Mouse (Mus musculus) lung, postnatal 0 days (tissue): ENCODE data around the gene Clip4. TPM values are rescaled to one million over a fixed set of nuclear protein-coding genes. Genes with fewer than 3 reads are reported as not detected.
A peak's percentile ranks its signal among the peaks of the same experiment; 100 is the strongest.

Source experiments
- ATAC-seq: fragments of 200-750 bp; cut with Nextera tagmentation; 2 replicates; pipeline ENCODE4 v1.8.0; 2017; ENCODE audit warnings: moderate library complexity
- DNase-seq: peaks from one replicate; pipeline ENCODE4 v3.0.0-alpha.2; 2016; ENCODE audit warnings: low spot score
- H3K27ac ChIP-seq: fragments of 300-500 bp; sonication (generic); 2 replicates; pipeline ENCODE4 v1.5.1; 2014; ENCODE audit warnings: antibody characterized with exemption, mild to moderate bottlenecking, low read length, mixed read lengths
- H3K27me3 ChIP-seq: fragments of 300-500 bp; sonication (generic); replicated peaks from 2 replicates; pipeline ENCODE4 v1.6.1; 2014; ENCODE audit warnings: low read length, mixed read lengths; ENCODE audit not compliant: insufficient read depth
- H3K36me3 ChIP-seq: fragments of 300-500 bp; sonication (generic); 2 replicates; pipeline ENCODE4 v1.6.1; 2014; ENCODE audit warnings: low read length, mixed read lengths; ENCODE audit not compliant: insufficient read depth
- H3K4me1 ChIP-seq: fragments of 300-500 bp; sonication (generic); 2 replicates; pipeline ENCODE4 v1.6.1; 2014; ENCODE audit warnings: antibody characterized with exemption, low read depth, low read length, mixed read lengths; ENCODE audit not compliant: insufficient read depth
- H3K4me2 ChIP-seq: fragments of 300-500 bp; sonication (generic); replicated peaks from 2 replicates; pipeline ENCODE4 v1.6.1; 2014; ENCODE audit warnings: low read depth, mild to moderate bottlenecking, low read length, moderate library complexity, mixed read lengths
- H3K4me3 ChIP-seq: fragments of 300-500 bp; sonication (generic); 2 replicates; pipeline ENCODE4 v1.5.1; 2014; ENCODE audit warnings: low read depth, low read length
- H3K9ac ChIP-seq: fragments of 300-500 bp; sonication (generic); replicated peaks from 2 replicates; pipeline ENCODE4 v1.6.1; 2014; ENCODE audit warnings: low read depth, mild to moderate bottlenecking
- H3K9me3 ChIP-seq: fragments of 300-500 bp; sonication (generic); 2 replicates; pipeline ENCODE4 v1.6.1; 2016; ENCODE audit warnings: low read length, mixed read lengths
- CTCF ChIP-seq: IDR thresholded peaks from 2 replicates; pipeline ENCODE4 v1.5.1; 2016; ENCODE audit warnings: antibody characterized with exemption, mild to moderate bottlenecking
- EP300 ChIP-seq: IDR thresholded peaks from 2 replicates; pipeline ENCODE4 v1.6.1; 2016; ENCODE audit warnings: antibody characterized with exemption, mild to moderate bottlenecking, control low read depth
- WGBS: fragments of 180-500 bp; shearing (Covaris S2); extraction: QIAGEN DNeasy Blood & Tissue Kit; methylation state at CpG from one replicate; pipeline ENCODE4 v1.1.7; 2014; 5-methylcytosine and 5-hydroxymethylcytosine counted together
- polyA plus RNA-seq: library from polyadenylated mRNA; unstranded; fragments of >200 nt; fragmentation: Nextera tagmentation; extraction: Ambion mirVana; gene quantifications from 2 replicates; pipeline ENCODE4 v1.2.1, GENCODE M21; 2015

Clip4 gene
- polyA plus RNA-seq, 1 experiment from 2014 or later, result 25.8 TPM

- 73% methylated on average over 2 of the region's 2 CpGs for WGBS
- H3K4me2 ChIP-seq, result no peak overlapping the region
- H3K27ac ChIP-seq, result no peak overlapping the region
- no peaks in the 10 kb centered on the region for H3K36me3 ChIP-seq
- DNase-seq (no peak), ATAC-seq (no peak)
- TF ChIP-seq EP300, result no peak
- no peak for TF ChIP-seq CTCF
- no peaks in the 10 kb centered on the region for H3K4me1 ChIP-seq
- H3K9me3 ChIP-seq, result no peaks in the 10 kb centered on the region
- H3K27me3 ChIP-seq, result 0 out of 2 replicates have a peak, but pooled peaks cover 5% of the 10 kb centered on the region
- no peak overlapping the region for H3K9ac ChIP-seq
- no peak overlapping the region for H3K4me3 ChIP-seq
These were observed 99.6 kb downstream of the Clip4 start for GRCm38 (mm10) chr17:71867892-71868291.

DNA sequence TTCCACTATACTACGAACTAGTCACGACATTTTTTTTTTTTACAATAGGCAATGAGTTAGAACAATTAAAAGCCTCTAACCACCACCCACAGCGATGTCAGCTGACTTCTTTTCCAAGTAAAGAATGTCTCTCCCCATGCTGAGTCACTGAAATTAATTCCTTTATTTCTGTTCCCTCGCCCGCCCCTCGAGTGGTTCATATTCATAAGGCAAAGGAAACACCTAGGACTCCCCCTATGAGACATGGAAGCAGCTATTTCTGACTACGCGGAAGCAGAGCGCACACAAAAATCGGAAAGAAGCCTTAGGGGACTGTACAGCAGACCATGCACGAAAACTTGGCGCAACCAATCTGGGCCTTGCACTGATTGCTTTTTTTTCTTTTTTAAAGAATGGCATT, 100.6 kb downstream of the Clip4 start:
- H3K27me3 ChIP-seq, result 0 out of 2 replicates have a peak, but pooled peaks cover 5% of the 10 kb centered on the region
- no peak overlapping the region for H3K4me3 ChIP-seq
- no peak overlapping the region for H3K4me2 ChIP-seq
- H3K36me3 ChIP-seq, result no peaks in the 10 kb centered on the region
- no peaks in the 10 kb centered on the region for H3K4me1 ChIP-seq
- no peak overlapping the region for H3K9ac ChIP-seq
- ATAC-seq, result no peak
- no peak for DNase-seq
- 93% methylated on average over 12 of the region's 12 CpGs for WGBS
- TF ChIP-seq CTCF, result no peak
- no peaks in the 10 kb centered on the region for H3K9me3 ChIP-seq
- H3K27ac ChIP-seq, result no peak overlapping the region

DNA sequence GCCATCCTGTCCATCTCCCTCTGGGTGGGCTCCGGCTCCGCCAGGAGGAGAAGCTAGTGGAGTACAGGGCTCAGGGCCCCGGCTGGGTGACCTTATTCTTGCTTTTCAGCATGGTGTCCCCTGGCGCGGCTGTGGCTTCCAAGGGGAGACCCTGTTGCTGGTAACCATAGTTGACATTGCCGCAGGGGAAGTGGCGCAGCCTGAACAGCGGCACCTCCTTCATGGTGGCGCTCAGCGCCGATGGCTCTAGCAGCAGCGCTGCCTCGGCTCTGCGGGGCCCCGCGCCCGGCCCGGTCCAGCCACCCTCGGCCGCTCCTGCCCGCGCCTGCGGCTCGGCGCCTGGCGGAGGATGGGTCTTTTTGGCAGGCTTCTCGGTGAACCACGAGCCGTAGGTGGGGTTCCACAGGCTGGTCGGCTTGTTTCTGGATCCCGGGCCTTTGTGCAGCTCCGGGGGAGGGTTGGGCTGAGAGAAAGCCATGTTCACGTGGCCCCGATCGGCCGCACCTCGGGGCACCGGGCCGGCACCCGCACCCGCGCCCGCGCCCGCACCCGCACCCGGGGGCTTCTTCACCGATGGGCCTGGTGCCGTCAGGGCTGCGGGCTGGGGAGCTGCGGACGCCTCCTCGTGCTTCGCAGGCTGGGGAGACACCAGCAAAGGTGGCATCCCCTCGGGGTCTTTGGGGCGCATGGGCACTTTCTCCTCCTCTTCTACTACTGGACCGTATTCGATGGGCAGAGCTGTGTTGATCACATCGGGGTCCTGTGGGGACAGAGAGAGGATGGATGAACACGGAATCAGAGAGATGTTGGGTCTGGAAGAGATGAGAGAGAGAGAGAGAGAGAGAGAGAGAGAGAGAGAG, 101.3 kb downstream of the Clip4 start:
- Histone ChIP-seq H3K36me3 (no peaks in the 10 kb centered on the region), H3K9me3 (no peaks in the 10 kb centered on the region), H3K9ac (no peak overlapping the region), H3K4me3 (peak overlapping the region; percentile 38), H3K27ac (no peak overlapping the region), H3K4me2 (peak overlapping the region; percentile 75), H3K27me3 (0 out of 2 replicates have a peak, but pooled peaks cover 5% of the 10 kb centered on the region), H3K4me1 (no peaks in the 10 kb centered on the region)
- DNase-seq (peak; percentile 10), ATAC-seq (peak; percentile 33; the same call in 1 of the 2 replicates)
- WGBS, result 6% methylated on average over 59 of the region's 60 CpGs
- no peak for TF ChIP-seq EP300
- TF ChIP-seq CTCF, result no peak

GRCm38 (mm10) chr17:71870232-71870621, 102.0 kb downstream of the Clip4 start:
- Histone ChIP-seq H3K4me3 (no peak overlapping the region), H3K9ac (no peak overlapping the region), H3K36me3 (no peaks in the 10 kb centered on the region), H3K4me1 (no peaks in the 10 kb centered on the region), H3K9me3 (no peaks in the 10 kb centered on the region), H3K27ac (no peak overlapping the region), H3K27me3 (0 out of 2 replicates have a peak, but pooled peaks cover 5% of the 10 kb centered on the region), H3K4me2 (no peak overlapping the region)
- TF ChIP-seq EP300 (no peak), CTCF (no peak)
- ATAC-seq, result no peak
- DNase-seq, result no peak
- WGBS, result 86% methylated on average over 8 of the region's 8 CpGs

GRCm38 (mm10) chr17:71870641-71871040, 102.4 kb downstream of the Clip4 start:
- H3K4me3 ChIP-seq, result no peak overlapping the region
- 78% methylated on average over 1 of the region's 1 CpGs for WGBS
- no peak for DNase-seq

DNA sequence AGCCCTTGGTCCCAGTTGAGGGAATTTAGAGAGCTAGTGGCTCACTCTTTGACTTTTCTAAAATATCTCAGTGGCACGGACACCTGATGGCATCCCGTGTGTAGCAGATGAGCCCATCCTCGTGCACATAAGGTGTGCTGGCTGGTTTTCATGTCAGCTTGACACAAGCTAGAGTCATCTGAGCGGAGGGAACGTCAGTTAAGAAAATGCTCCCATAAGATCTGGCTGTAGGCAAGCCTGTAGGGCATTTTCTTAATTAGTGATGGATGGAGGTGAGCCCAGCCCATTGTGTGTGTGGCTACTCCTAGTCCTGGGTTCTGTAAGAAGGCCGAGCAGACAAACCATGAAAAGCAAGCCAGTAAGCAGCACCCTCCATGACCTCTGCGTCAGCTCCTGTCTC, 103.7 kb downstream of the Clip4 start:
- H3K9ac ChIP-seq, result no peak overlapping the region

More at GRCm38 (mm10) chr17:71870641-71871040, 102.4 kb downstream of the Clip4 start:
- Histone ChIP-seq H3K9me3 (no peaks in the 10 kb centered on the region), H3K27ac (no peak overlapping the region), H3K4me1 (no peaks in the 10 kb centered on the region), H3K36me3 (no peaks in the 10 kb centered on the region), H3K9ac (no peak overlapping the region), H3K4me2 (no peak overlapping the region), H3K27me3 (0 out of 2 replicates have a peak, but pooled peaks cover 5% of the 10 kb centered on the region)
- TF ChIP-seq EP300, result no peak
- TF ChIP-seq CTCF, result no peak
- no peak for ATAC-seq

More for the DNA sequence above, 103.7 kb downstream of the Clip4 start:
- no peak overlapping the region for H3K27ac ChIP-seq
- H3K36me3 ChIP-seq, result no peaks in the 10 kb centered on the region
- TF ChIP-seq EP300 (no peak), CTCF (no peak)
- ATAC-seq (no peak), DNase-seq (no peak)
- 76% methylated on average over 7 of the region's 7 CpGs for WGBS
- no peak overlapping the region for H3K4me2 ChIP-seq
- no peaks in the 10 kb centered on the region for H3K9me3 ChIP-seq
- 0 out of 2 replicates have a peak, but pooled peaks cover 5% of the 10 kb centered on the region for H3K27me3 ChIP-seq
- H3K4me3 ChIP-seq, result no peak overlapping the region
- no peaks in the 10 kb centered on the region for H3K4me1 ChIP-seq
